Mouse (Mus musculus): ENCODE results near the gene Mrpl53. TPM values are rescaled to one million over a fixed set of nuclear protein-coding genes. Genes with fewer than 3 reads are reported as not detected.
"Not testable (repeated sequence)": the region's sequence is repeated elsewhere in the genome, so short reads cannot be mapped to it uniquely, and the experiment has no call there.

Gene Mrpl53
- polyA plus RNA-seq, 1 experiment from 2014 or later: 180 TPM

DNA sequence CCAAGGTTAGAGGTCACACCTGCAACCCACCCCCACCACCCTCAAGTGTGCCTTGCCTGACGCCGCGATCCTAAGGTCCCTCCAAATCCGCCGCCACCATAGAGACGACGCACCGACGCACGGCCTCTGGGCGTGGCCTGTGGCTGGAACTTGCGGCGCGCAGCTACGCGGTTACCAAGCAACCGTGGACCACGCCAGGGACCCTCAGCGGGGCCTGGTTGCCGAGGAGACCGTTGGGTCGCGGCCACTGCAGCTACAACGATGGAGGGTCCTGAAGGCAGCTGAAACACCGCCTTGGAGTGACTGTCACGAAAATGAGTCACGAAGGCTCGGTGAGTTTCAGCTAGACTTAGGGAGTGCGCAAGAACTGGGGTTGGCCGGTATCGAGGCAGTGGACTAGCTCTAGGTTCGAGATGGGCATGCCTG lies 47.4 kb downstream of the Mrpl53 start, which contains the start of the genes Wdr54 and 1700003E16Rik:
Gene Wdr54 (minus strand): TSS at position 139 of the 426 bp plus-strand sequence.
Gene 1700003E16Rik (plus strand): TSS at position 146 of the 426 bp plus-strand sequence.
- H3K36me3 ChIP-seq (ENCODE audit: control insufficient read depth, insufficient read depth, low read length): peaks cover 15% of the 10 kb centered on the region
- H3K4me1 ChIP-seq (ENCODE audit: control insufficient read depth in 2 of 2, insufficient read depth in 2 of 2, low read length in 2 of 2): peaks cover 5% of the 10 kb centered on the region in 2 experiments; a peak in 2 of 4 replicates
- peak; percentile 63; the same call in 1 of the 2 replicates for ATAC-seq (ENCODE audit: insufficient number of reproducible peaks, insufficient read depth, low FRiP score, low read depth)
- no peak within 1 kb of the TSS for H3K27ac ChIP-seq (replicated peaks in 1 of 2; ENCODE audit: control insufficient read depth in 1 of 2, insufficient read depth in 1 of 2, low read depth in 2 of 2, low read length in 2 of 2)
- H3K9ac ChIP-seq (ENCODE audit: low read length): peak within 1 kb of the TSS; percentile 70
- peaks cover 15% of the 10 kb centered on the region for H3K27me3 ChIP-seq (ENCODE audit: control insufficient read depth, insufficient read depth, low read length)
- peak within 1 kb of the TSS; percentile 51 to 60 for H3K4me3 ChIP-seq (ENCODE audit: control insufficient read depth in 1 of 2, insufficient read depth in 1 of 2, low read depth in 1 of 2, low read length in 2 of 2)
- WGBS: 3% methylated on average over 32 of the region's 32 CpGs
- H3K4me2 ChIP-seq (ENCODE audit: low read length): peak within 1 kb of the TSS; percentile 90
- no peaks in the 10 kb centered on the region for H3K9me3 ChIP-seq (ENCODE audit: control insufficient read depth, low read length)

- not testable (repeated sequence) for H3K27ac ChIP-seq (replicated peaks in 1 of 2; ENCODE audit: control insufficient read depth in 1 of 2, insufficient read depth in 1 of 2, low read depth in 2 of 2, low read length in 2 of 2); ATAC-seq (ENCODE audit: insufficient number of reproducible peaks, insufficient read depth, low FRiP score, low read depth); H3K9me3 ChIP-seq (ENCODE audit: control insufficient read depth, low read length); H3K36me3 ChIP-seq (ENCODE audit: control insufficient read depth, insufficient read depth, low read length); H3K9ac ChIP-seq (ENCODE audit: low read length); H3K4me2 ChIP-seq (ENCODE audit: low read length); H3K4me3 ChIP-seq (ENCODE audit: control insufficient read depth in 1 of 2, insufficient read depth in 1 of 2, low read depth in 1 of 2, low read length in 2 of 2)
- H3K27me3 ChIP-seq (ENCODE audit: control insufficient read depth, insufficient read depth, low read length): peaks cover 31% of the 10 kb centered on the region
- peaks cover 6 to 19% of the 10 kb centered on the region in 2 experiments; a peak in 3 of 4 replicates for H3K4me1 ChIP-seq (ENCODE audit: control insufficient read depth in 2 of 2, insufficient read depth in 2 of 2, low read length in 2 of 2)
- WGBS: 24% methylated on average over 3 of the region's 3 CpGs
Measured at GRCm38 (mm10) chr6:83159456-83159855, 50.6 kb downstream of the Mrpl53 start.

MicroRNA genes within 50 kb of the gene (microRNA counts, 519-probe panel; counts per million panel counts)
- microRNA mmu-miR-3470a+mmu-miR-3470b: 322 counts per million, percentile 70 among the panel's probes with 10 or more counts

Small RNA genes within 50 kb of the gene (microRNA-seq; reads per million reads assigned to microRNA genes)
- not detected for gene Mir3470a

Other genes with a start within 250 kb of the Mrpl53 start
- gene Sema4f, start 169.3 kb upstream of the Mrpl53 start, polyA plus RNA-seq (2014; fragmentation: Nextera tagmentation; extraction: Ambion mirVana): not detected in 2 replicates
- gene M1ap, start 162.1 kb upstream of the Mrpl53 start, polyA plus RNA-seq (2014; fragmentation: Nextera tagmentation; extraction: Ambion mirVana): 0.35 and 1.4 TPM in 2 replicates
- gene Dok1, start 75.6 kb upstream of the Mrpl53 start, polyA plus RNA-seq (2014; fragmentation: Nextera tagmentation; extraction: Ambion mirVana): 4.3 and 6.4 TPM in 2 replicates
- 3.8 and 6.2 TPM in 2 replicates for gene Loxl3, start 74.9 kb upstream of the Mrpl53 start, polyA plus RNA-seq (2014; fragmentation: Nextera tagmentation; extraction: Ambion mirVana)
- gene Aup1, start 54.5 kb upstream of the Mrpl53 start, polyA plus RNA-seq (2014; fragmentation: Nextera tagmentation; extraction: Ambion mirVana): 87.8 and 95.5 TPM in 2 replicates
- 42.8 and 47.6 TPM in 2 replicates for gene Htra2, start 53.8 kb upstream of the Mrpl53 start, polyA plus RNA-seq (2014; fragmentation: Nextera tagmentation; extraction: Ambion mirVana)
- 0.38 and 0.46 TPM in 2 replicates for gene Dqx1, start 51.2 kb upstream of the Mrpl53 start, polyA plus RNA-seq (2014; fragmentation: Nextera tagmentation; extraction: Ambion mirVana)
- 0.30 and 1.9 TPM in 2 replicates for gene Tlx2, start 38.7 kb upstream of the Mrpl53 start, polyA plus RNA-seq (2014; fragmentation: Nextera tagmentation; extraction: Ambion mirVana)
- gene Pcgf1, start 31.2 kb upstream of the Mrpl53 start, polyA plus RNA-seq (2014; fragmentation: Nextera tagmentation; extraction: Ambion mirVana): 14.1 and 16.8 TPM in 2 replicates
- gene Lbx2, start 22.7 kb upstream of the Mrpl53 start, polyA plus RNA-seq (2014; fragmentation: Nextera tagmentation; extraction: Ambion mirVana): 0.28 TPM in 1 of 2 replicates, not detected in the other
- 1.6 and 2.2 TPM in 2 replicates for gene Ccdc142, start 7.4 kb upstream of the Mrpl53 start, polyA plus RNA-seq (2014; fragmentation: Nextera tagmentation; extraction: Ambion mirVana)
- 1.3 and 1.5 TPM in 2 replicates for gene Gm42688, start 7.4 kb upstream of the Mrpl53 start, polyA plus RNA-seq (2014; fragmentation: Nextera tagmentation; extraction: Ambion mirVana)
- gene Mogs, start 6.5 kb downstream of the Mrpl53 start, polyA plus RNA-seq (2014; fragmentation: Nextera tagmentation; extraction: Ambion mirVana): 17.8 and 21.6 TPM in 2 replicates
- 76.0 and 94.5 TPM in 2 replicates for gene Wbp1, start 12.5 kb downstream of the Mrpl53 start, polyA plus RNA-seq (2014; fragmentation: Nextera tagmentation; extraction: Ambion mirVana)
- gene Ino80b, start 16.4 kb downstream of the Mrpl53 start, polyA plus RNA-seq (2014; fragmentation: Nextera tagmentation; extraction: Ambion mirVana): 10.3 and 11.3 TPM in 2 replicates
- 9.9 and 11.6 TPM in 2 replicates for gene Rtkn, start 26.4 kb downstream of the Mrpl53 start, polyA plus RNA-seq (2014; fragmentation: Nextera tagmentation; extraction: Ambion mirVana)
- 6.0 and 6.2 TPM in 2 replicates for gene Wdr54, start 47.4 kb downstream of the Mrpl53 start, polyA plus RNA-seq (2014; fragmentation: Nextera tagmentation; extraction: Ambion mirVana)
- 0.31 and 0.43 TPM in 2 replicates for gene 1700003E16Rik, start 47.4 kb downstream of the Mrpl53 start, polyA plus RNA-seq (2014; fragmentation: Nextera tagmentation; extraction: Ambion mirVana)
- gene Dctn1, start 56.9 kb downstream of the Mrpl53 start, polyA plus RNA-seq (2014; fragmentation: Nextera tagmentation; extraction: Ambion mirVana): 53.1 and 60.2 TPM in 2 replicates
- 0.11 and 0.16 TPM in 2 replicates for gene Slc4a5, start 110.8 kb downstream of the Mrpl53 start, polyA plus RNA-seq (2014; fragmentation: Nextera tagmentation; extraction: Ambion mirVana)
- 23.2 and 24.1 TPM in 2 replicates for gene Mthfd2, start 216.9 kb downstream of the Mrpl53 start, polyA plus RNA-seq (2014; fragmentation: Nextera tagmentation; extraction: Ambion mirVana)
- 34.9 and 36.2 TPM in 2 replicates for gene Mob1a, start 217.0 kb downstream of the Mrpl53 start, polyA plus RNA-seq (2014; fragmentation: Nextera tagmentation; extraction: Ambion mirVana)
- 297 and 314 TPM in 2 replicates for gene Bola3, start 240.1 kb downstream of the Mrpl53 start, polyA plus RNA-seq (2014; fragmentation: Nextera tagmentation; extraction: Ambion mirVana)